Mouse (Mus musculus) cortical plate, adult 2 months (tissue): ENCODE measurements around the gene Apba3.
A peak's percentile ranks its signal among the peaks of the same experiment; 100 is the strongest.

Experiments used
- CTCF ChIP-seq: fragments of 200-500 bp; IDR thresholded peaks from 2 replicates; pipeline ENCODE4 v1.5.1; 2011; ENCODE audit warnings: mild to moderate bottlenecking, control low read depth, low read length; ENCODE audit not compliant: insufficient read depth; ENCODE audit errors: extremely low read depth
- POLR2A ChIP-seq: fragments of 200-500 bp; IDR thresholded peaks from 2 replicates; pipeline ENCODE4 v1.6.1; 2011; ENCODE audit warnings: mild to moderate bottlenecking, low read length, control low read depth; ENCODE audit not compliant: insufficient read depth; ENCODE audit errors: extremely low read depth

DNA sequence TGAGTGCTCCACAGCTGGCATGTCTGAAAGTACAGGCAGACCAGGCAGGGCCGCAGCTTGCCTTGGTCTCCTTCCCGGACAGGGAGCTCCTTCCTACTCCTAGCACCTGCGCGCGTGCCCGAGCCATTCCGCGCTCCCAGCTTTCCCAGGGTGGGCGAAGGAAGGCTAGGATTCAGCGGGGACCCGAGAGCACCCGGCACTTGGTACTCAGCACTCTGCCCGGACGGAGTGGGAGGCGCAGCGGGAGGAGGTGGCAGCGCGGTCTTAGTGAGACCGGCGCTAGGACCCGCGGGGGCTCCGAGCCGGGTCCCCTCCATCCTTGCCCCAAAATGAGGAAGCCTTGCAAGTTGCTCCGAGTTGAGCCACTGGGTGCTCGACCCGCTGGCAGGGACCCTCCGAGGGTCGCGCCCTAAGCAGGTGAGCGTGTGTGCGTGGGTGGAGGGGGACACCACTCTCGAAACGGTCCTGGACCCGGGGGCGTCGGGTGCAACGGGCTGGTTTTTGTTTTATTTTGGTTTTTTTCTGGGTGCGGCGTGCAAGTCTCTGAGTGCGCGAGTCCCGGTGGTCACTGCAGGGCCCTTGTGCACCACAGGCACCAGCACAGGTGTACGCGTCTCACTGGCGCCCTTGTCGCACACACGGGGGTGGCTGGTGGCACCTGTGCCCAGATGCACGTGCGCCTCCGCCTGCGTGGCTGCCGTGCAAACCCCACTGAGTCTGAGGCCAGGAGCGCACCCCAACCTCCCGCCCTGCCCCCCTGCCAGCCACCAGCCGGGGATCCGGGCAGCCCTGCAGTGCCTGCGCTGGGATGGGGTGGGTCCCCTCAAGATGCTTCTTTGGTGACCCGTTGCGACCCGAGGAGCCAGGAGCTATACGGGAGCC is 9.4 kb upstream of the Apba3 start:
- TF ChIP-seq CTCF (no peak), POLR2A (0 out of 2 replicates have a peak, but pooled peaks have one; percentile 10)
